Mouse (Mus musculus) lung, postnatal 0 days (tissue): ENCODE measurements around the gene Brd7.

Experiments used
- CTCF ChIP-seq: IDR thresholded peaks from 2 replicates; pipeline ENCODE4 v1.5.1; 2016; ENCODE audit warnings: antibody characterized with exemption, mild to moderate bottlenecking
- EP300 ChIP-seq: IDR thresholded peaks from 2 replicates; pipeline ENCODE4 v1.6.1; 2016; ENCODE audit warnings: antibody characterized with exemption, mild to moderate bottlenecking, control low read depth

- no peak for TF ChIP-seq EP300
- no peak for TF ChIP-seq CTCF
These were observed 20.5 kb upstream of the Brd7 start for GRCm38 (mm10) chr8:88382311-88383163.
